Mouse (Mus musculus) lung, adult 2 months (tissue): ENCODE measurements around the gene Ssrp1.

ENCODE experiments used
- CTCF ChIP-seq: fragments of 200-500 bp; IDR thresholded peaks from 2 replicates; pipeline ENCODE4 v1.5.1; 2011; ENCODE audit warnings: mild to moderate bottlenecking, low read length, control low read depth; ENCODE audit not compliant: insufficient read depth
- POLR2A ChIP-seq: fragments of 200-500 bp; IDR thresholded peaks from 2 replicates; pipeline ENCODE4 v1.6.1; 2011; ENCODE audit warnings: low read depth, mild to moderate bottlenecking, control low read depth, low read length, borderline replicate concordance; ENCODE audit errors: extremely low read depth

DNA sequence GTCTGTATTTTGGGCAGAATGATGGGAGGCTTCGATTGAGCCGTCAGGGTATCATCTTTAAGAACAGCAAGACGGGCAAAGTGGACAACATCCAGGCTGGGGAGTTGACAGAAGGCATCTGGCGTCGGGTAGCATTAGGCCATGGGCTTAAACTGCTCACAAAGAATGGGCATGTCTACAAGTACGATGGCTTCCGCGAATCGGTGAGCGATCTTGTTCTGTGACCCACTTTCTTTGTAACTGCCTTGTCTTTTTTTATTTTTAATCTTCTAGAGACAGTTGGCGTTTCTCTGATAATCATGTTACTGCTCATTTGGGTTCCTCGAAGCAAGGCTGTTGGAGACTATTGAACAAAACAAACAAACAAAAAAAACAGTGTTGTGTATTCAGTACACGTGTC, 1.3 kb downstream of the Ssrp1 start:
- TF ChIP-seq POLR2A: no peak
- TF ChIP-seq CTCF: no peak
